Comparison of ENCODE assay signal across 20 mouse cellular contexts in the genomic region with DNA sequence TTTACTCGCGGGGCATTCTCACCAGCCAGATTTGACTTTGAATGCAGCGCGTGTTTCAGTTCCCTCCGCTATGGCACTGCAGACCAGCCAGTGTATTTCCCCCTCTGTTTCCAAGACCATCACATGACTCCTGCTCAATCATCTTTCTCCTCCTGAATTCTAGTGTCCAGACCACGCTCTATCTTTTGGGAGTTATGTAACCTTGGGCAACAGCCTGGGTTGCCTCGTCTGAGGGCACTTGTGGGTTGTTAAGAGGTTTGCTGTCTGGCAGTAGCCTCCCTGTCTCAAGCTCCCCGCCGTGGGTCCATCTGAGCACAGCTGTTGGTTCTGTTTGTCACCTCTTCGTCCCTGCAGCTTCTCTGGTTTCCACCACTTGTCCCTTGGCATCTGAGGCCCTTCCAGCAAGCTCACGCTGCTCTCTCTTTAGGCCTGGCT.
DNase-seq lines count a peak whose midpoint lies in the region; ATAC-seq and TF ChIP-seq lines count a peak whose summit lies in the region.
"Had no signal": no experiment of that assay in that cellular context is flagged by ENCODE, and none has a peak within 500 bp of the region (broad histone marks: within the 10 kb centered on the region; RNA-seq: fewer than 3 reads in every experiment).

No protein-coding gene starts in this region.

- peaks cover 28% of the 10 kb centered on the region for H3K4me1 ChIP-seq in heart, embryonic 10.5 days
- peaks cover 10% of the 10 kb centered on the region for H3K4me1 ChIP-seq in heart, embryonic 11.5 days (ENCODE audit: control insufficient read depth, insufficient read depth, low read length)
- H3K4me1 ChIP-seq in lung, adult 2 months (ENCODE audit: control insufficient read depth, insufficient read depth, low read length) = peaks cover 9% of the 10 kb centered on the region
- H3K4me1 ChIP-seq in neural tube, embryonic 15.5 days = peaks cover 13% of the 10 kb centered on the region; the same call in 1 of the 2 replicates

- DNase-seq in heart, embryonic 10.5 days (ENCODE audit: low spot score) = no peak
- peak; percentile 31 for DNase-seq in gastrocnemius, postnatal 10 days
- peak; percentile 49 for DNase-seq in lung, adult 2 months
- DNase-seq in lung, postnatal 36 days = peak; percentile 61
- DNase-seq in frontal cortex, adult 2 months (ENCODE audit: extremely low spot score in 1 of 2, low spot score in 1 of 2) = no peak
- no peak for DNase-seq in layer of hippocampus, postnatal 10 days (ENCODE audit: low spot score in 2 of 2)
- DNase-seq: adrenal gland, adult 2 months; cerebellum, postnatal 10 days; heart, postnatal 36 days; kidney, adult 2 months; kidney, postnatal 25 days; right cerebral cortex, postnatal 14 days; thymus, postnatal 36 days had no signal

- H3K27me3 ChIP-seq in heart, embryonic 10.5 days (ENCODE audit: insufficient read depth, poor library complexity, severe bottlenecking) = no peaks in the 10 kb centered on the region
- H3K27me3 ChIP-seq in heart, embryonic 11.5 days (ENCODE audit: control insufficient read depth, insufficient read depth, low read length) = no peaks in the 10 kb centered on the region
- H3K27me3 ChIP-seq in neural tube, embryonic 15.5 days (replicated peaks) = no peaks in the 10 kb centered on the region
- H3K27me3 ChIP-seq: heart, embryonic 13.5 days had no signal

- H3K36me3 ChIP-seq in heart, embryonic 10.5 days = no peaks in the 10 kb centered on the region
- no peaks in the 10 kb centered on the region for H3K36me3 ChIP-seq in heart, embryonic 11.5 days (ENCODE audit: control insufficient read depth, insufficient read depth, low read length)
- no peaks in the 10 kb centered on the region for H3K36me3 ChIP-seq in neural tube, embryonic 15.5 days
- H3K36me3 ChIP-seq: heart, embryonic 13.5 days had no signal

- TF ChIP-seq CTCF in lung, adult 2 months (IDR thresholded peaks at IDR 0.05; ENCODE audit: insufficient read depth, low read length) = no peak

- 0 out of 2 replicates have a peak overlapping the region, but pooled peaks have one; percentile 36 for H3K27ac ChIP-seq in heart, embryonic 10.5 days
- H3K27ac ChIP-seq in heart, embryonic 11.5 days (ENCODE audit: low read depth, low read length) = no peak overlapping the region
- no peak overlapping the region for H3K27ac ChIP-seq in neural tube, embryonic 15.5 days (replicated peaks)
- H3K27ac ChIP-seq: heart, embryonic 13.5 days; hindbrain, postnatal 0 days had no signal

- no peaks in the 10 kb centered on the region for H3K9me3 ChIP-seq in heart, embryonic 10.5 days
- H3K9me3 ChIP-seq in heart, embryonic 11.5 days (replicated peaks; ENCODE audit: control insufficient read depth, low read length) = no peaks in the 10 kb centered on the region
- no peaks in the 10 kb centered on the region for H3K9me3 ChIP-seq in neural tube, embryonic 15.5 days (replicated peaks)
- H3K9me3 ChIP-seq: heart, embryonic 13.5 days had no signal

- no peak overlapping the region for H3K4me3 ChIP-seq in heart, embryonic 10.5 days
- H3K4me3 ChIP-seq in heart, embryonic 11.5 days (ENCODE audit: low read depth, low read length) = no peak overlapping the region
- H3K4me3 ChIP-seq in lung, adult 2 months (replicated peaks; ENCODE audit: extremely low read depth, low read depth, low read length) = no peak overlapping the region
- H3K4me3 ChIP-seq in neural tube, embryonic 15.5 days (replicated peaks) = no peak overlapping the region
- H3K4me3 ChIP-seq: erythroblast, embryonic 14.5 days; heart, embryonic 13.5 days had no signal

- no peak for TF ChIP-seq POLR2A in lung, adult 2 months (IDR thresholded peaks at IDR 0.05; ENCODE audit: borderline replicate concordance, extremely low read depth, low read depth, low read length)

- ATAC-seq in heart, embryonic 11.5 days (replicated peaks; ENCODE audit: insufficient number of reproducible peaks, low FRiP score, low TSS enrichment) = no peak
- no peak for ATAC-seq in neural tube, embryonic 15.5 days (ENCODE audit: low FRiP score)
- ATAC-seq: forebrain, embryonic 16.5 days; hindbrain, postnatal 0 days; midbrain, embryonic 16.5 days had no signal

- no peak overlapping the region for H3K9ac ChIP-seq in heart, embryonic 11.5 days (ENCODE audit: low read depth, low read length)
- no peak overlapping the region for H3K9ac ChIP-seq in neural tube, embryonic 15.5 days (replicated peaks)
- H3K9ac ChIP-seq: heart, embryonic 13.5 days had no signal

- WGBS in heart, embryonic 10.5 days = 79% methylated on average over 11 of the region's 11 CpGs
- 81% methylated on average over 11 of the region's 11 CpGs for WGBS in heart, embryonic 11.5 days (ENCODE audit: insufficient replicate concordance)
- 70% methylated on average over 11 of the region's 11 CpGs for WGBS in lung, adult 2 months
- 94% methylated on average over 11 of the region's 11 CpGs for WGBS in neural tube, embryonic 15.5 days

- no peak overlapping the region for H3K4me2 ChIP-seq in heart, embryonic 11.5 days
- H3K4me2 ChIP-seq in neural tube, embryonic 15.5 days = no peak overlapping the region
- H3K4me2 ChIP-seq: heart, embryonic 13.5 days had no signal

Comparison
In these comparisons a context has a peak if more than half of its experiments do, and no peak if none do; other contexts are left out.
1. DNase-seq: peak in gastrocnemius, postnatal 10 days (single experiment), lung, adult 2 months (single experiment) and lung, postnatal 36 days (single experiment); none in heart, embryonic 10.5 days (single experiment), frontal cortex, adult 2 months (0 of 2) and layer of hippocampus, postnatal 10 days (0 of 2).